Mouse (Mus musculus) kidney, embryonic 14.5 days (tissue): ENCODE measurements around the gene Tanc1. TPM values are rescaled to one million over a fixed set of nuclear protein-coding genes. Genes with fewer than 3 reads are reported as not detected.

Experiments used
- ATAC-seq: fragments of 200-750 bp; cut with Nextera tagmentation; 2 replicates; pipeline ENCODE4 v1.8.0; 2017; ENCODE audit warnings: moderate number of reproducible peaks, mild to moderate bottlenecking, moderate TSS enrichment, moderate library complexity; ENCODE audit not compliant: low FRiP score, low TSS enrichment
- H3K27ac ChIP-seq: fragments of 300-500 bp; sonication (generic); 2 replicates; pipeline ENCODE4 v1.5.1; 2014; ENCODE audit warnings: low read depth, mild to moderate bottlenecking, low read length, moderate library complexity, mixed read lengths
- H3K27me3 ChIP-seq: fragments of 300-500 bp; sonication (generic); 2 replicates; pipeline ENCODE4 v1.6.1; 2014; ENCODE audit warnings: mild to moderate bottlenecking, low read length; ENCODE audit not compliant: control insufficient read depth, insufficient read depth
- H3K36me3 ChIP-seq: fragments of 300-500 bp; sonication (generic); 2 replicates; pipeline ENCODE4 v1.6.1; 2014; ENCODE audit warnings: low read length, mixed read lengths; ENCODE audit not compliant: control insufficient read depth, insufficient read depth
- H3K4me1 ChIP-seq: fragments of 300-500 bp; sonication (generic); 2 replicates; pipeline ENCODE4 v1.6.1; 2014; ENCODE audit warnings: low read length, mixed read lengths; ENCODE audit not compliant: control insufficient read depth, insufficient read depth
- H3K4me2 ChIP-seq: fragments of 300-500 bp; sonication (generic); replicated peaks from 2 replicates; pipeline ENCODE4 v1.6.1; 2014; ENCODE audit warnings: low read depth, mild to moderate bottlenecking, low read length
- H3K4me3 ChIP-seq: fragments of 300-500 bp; sonication (generic); 2 replicates; pipeline ENCODE4 v1.5.1; 2014; ENCODE audit warnings: mild to moderate bottlenecking, low read length
- H3K9ac ChIP-seq: fragments of 300-500 bp; sonication (generic); 2 replicates; pipeline ENCODE4 v1.6.1; 2014; ENCODE audit warnings: low read depth, mild to moderate bottlenecking, low read length, moderate library complexity
- H3K9me3 ChIP-seq: fragments of 300-500 bp; sonication (generic); 2 replicates; pipeline ENCODE4 v1.6.1; 2016; ENCODE audit warnings: low read length; ENCODE audit not compliant: control insufficient read depth
- WGBS: fragments of 180-500 bp; shearing (Covaris S2); extraction: QIAGEN DNeasy Blood & Tissue Kit; methylation state at CpG from one replicate; pipeline ENCODE4 v1.1.7; 2014; 5-methylcytosine and 5-hydroxymethylcytosine counted together
- polyA plus RNA-seq: library from polyadenylated mRNA; unstranded; fragments of >200 nt; fragmentation: Nextera tagmentation; extraction: Ambion mirVana; gene quantifications from 2 replicates; pipeline ENCODE4 v1.2.1, GENCODE M21; 2014

Tanc1 gene
- polyA plus RNA-seq, 1 experiment from 2014 or later, result 43.8 TPM

DNA sequence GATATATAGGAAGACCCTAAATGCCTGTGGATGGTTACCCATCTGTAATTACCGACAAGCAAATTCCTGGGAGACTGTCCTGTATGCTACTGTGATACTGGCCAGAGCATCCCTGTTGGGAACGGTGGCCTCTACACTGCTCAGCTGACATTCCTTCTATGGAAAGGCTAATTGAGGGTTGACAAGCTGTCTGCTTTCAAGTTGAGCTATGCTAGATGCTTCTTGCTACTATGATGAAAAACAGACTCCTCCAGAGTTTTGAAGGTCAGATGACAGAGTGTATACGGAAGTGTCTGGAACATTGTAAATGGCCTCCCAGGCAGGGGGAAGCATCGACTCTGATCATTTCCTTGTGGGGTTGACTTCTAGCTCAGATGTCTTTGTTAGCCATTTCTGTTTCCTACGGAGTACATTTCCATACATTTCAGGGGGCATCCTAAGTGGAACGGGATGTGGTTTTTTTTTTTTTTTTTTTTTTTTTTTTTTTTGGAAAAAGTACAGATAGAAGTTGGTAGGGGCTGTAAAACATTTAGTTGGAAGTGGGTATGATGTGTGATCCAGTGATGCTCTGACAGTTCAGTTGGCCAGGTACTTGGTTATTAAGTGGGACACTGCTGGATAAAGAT lies 10.8 kb downstream of the Tanc1 start:
- Histone ChIP-seq H3K36me3 (no peaks in the 10 kb centered on the region; the same call in 1 of the 2 replicates), H3K27me3 (no peaks in the 10 kb centered on the region), H3K27ac (peak overlapping the region; percentile 1; the same call in 1 of the 2 replicates), H3K4me2 (no peak overlapping the region), H3K9ac (no peak overlapping the region), H3K4me3 (no peak overlapping the region), H3K4me1 (peaks cover 34% of the 10 kb centered on the region), H3K9me3 (no peaks in the 10 kb centered on the region)
- WGBS, result 40% methylated on average over 6 of the region's 6 CpGs
- ATAC-seq, result peak; percentile 61; the same call in 1 of the 2 replicates

DNA sequence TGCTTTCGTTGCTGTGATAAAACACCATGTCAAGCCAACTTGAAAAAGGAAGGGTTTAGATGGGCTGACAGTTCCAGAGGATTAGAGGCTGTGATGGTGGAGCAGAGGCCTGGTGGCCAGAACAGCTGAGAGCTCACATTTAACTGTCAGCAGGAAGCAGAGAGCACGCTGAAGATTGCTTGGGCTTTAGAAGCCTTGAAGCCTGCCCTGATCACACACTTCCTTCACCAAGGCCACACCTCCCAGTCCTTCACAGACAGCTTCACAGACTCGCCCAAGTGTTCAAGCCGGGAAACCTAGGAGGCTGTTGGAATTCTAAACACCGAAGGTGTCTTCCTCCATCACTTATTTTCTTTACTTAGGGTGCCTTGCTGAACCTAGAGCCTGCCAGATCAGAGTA lies 12.0 kb downstream of the Tanc1 start:
- Histone ChIP-seq H3K4me3 (no peak overlapping the region), H3K4me1 (peaks cover 34% of the 10 kb centered on the region), H3K9ac (no peak overlapping the region), H3K36me3 (no peaks in the 10 kb centered on the region; the same call in 1 of the 2 replicates), H3K4me2 (no peak overlapping the region), H3K27ac (0 out of 2 replicates have a peak overlapping the region, but pooled peaks have one; percentile 9), H3K9me3 (no peaks in the 10 kb centered on the region), H3K27me3 (no peaks in the 10 kb centered on the region)
- ATAC-seq, result no peak
- WGBS, result 48% methylated on average over 5 of the region's 5 CpGs

DNA sequence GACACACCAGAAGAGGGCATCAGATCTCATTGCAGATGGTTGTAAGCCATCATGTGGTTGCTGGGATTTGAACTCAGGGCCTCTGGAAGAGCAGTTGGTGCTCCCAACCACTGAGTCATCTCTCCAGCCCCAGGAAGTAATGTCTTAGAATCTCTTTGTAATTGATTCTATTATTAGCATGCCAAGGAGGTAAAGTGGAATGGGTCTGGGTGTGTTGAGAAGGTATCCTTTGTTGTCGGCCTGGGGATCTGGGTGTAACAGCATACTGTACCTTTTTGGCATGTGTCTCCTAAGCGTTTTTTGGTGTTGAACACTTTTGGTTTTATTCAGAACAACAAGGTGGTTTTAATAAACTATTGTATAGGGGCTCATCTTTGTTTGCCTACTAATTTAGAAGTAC lies 13.6 kb downstream of the Tanc1 start:
- Histone ChIP-seq H3K36me3 (no peaks in the 10 kb centered on the region; the same call in 1 of the 2 replicates), H3K4me3 (no peak overlapping the region), H3K27me3 (no peaks in the 10 kb centered on the region), H3K27ac (no peak overlapping the region), H3K9ac (no peak overlapping the region), H3K4me2 (no peak overlapping the region), H3K9me3 (no peaks in the 10 kb centered on the region), H3K4me1 (peaks cover 48% of the 10 kb centered on the region)
- WGBS, result 71% methylated on average over 2 of the region's 2 CpGs
- ATAC-seq, result no peak

- Histone ChIP-seq H3K4me2 (no peak overlapping the region), H3K4me3 (no peak overlapping the region), H3K4me1 (peaks cover 52% of the 10 kb centered on the region), H3K9ac (no peak overlapping the region), H3K27me3 (no peaks in the 10 kb centered on the region), H3K9me3 (no peaks in the 10 kb centered on the region), H3K27ac (no peak overlapping the region; the same call in 1 of the 2 replicates), H3K36me3 (no peaks in the 10 kb centered on the region; the same call in 1 of the 2 replicates)
- ATAC-seq, result no peak
- 45% methylated on average over 8 of the region's 8 CpGs for WGBS
These were observed 14.1 kb downstream of the Tanc1 start for GRCm38 (mm10) chr2:59625927-59626326.

DNA sequence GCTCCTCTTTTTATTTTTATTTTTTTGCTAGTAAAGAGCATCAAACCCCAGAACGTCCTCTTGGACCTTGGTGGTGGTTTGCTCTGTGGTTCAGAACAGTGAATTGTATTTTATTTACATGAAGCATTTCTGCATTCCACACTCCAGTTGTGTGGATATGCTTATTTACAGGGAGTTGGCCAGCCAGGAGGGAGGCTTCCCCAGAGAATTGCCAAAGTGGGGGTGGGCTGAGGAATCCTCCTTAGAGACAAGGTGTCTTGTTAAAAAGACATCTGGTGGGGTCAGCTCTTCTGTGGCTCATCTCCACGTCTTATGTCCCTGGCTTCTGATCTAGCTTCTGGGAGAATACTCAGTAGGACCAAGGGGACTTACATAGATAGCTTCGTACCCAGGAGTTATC lies 14.6 kb downstream of the Tanc1 start:
- Histone ChIP-seq H3K27me3 (no peaks in the 10 kb centered on the region), H3K4me2 (no peak overlapping the region), H3K36me3 (no peaks in the 10 kb centered on the region; the same call in 1 of the 2 replicates), H3K27ac (no peak overlapping the region; the same call in 1 of the 2 replicates), H3K4me1 (peaks cover 55% of the 10 kb centered on the region), H3K9ac (no peak overlapping the region), H3K9me3 (no peaks in the 10 kb centered on the region), H3K4me3 (no peak overlapping the region)
- no peak for ATAC-seq
- WGBS, result 67% methylated on average over 3 of the region's 3 CpGs

- Histone ChIP-seq H3K9ac (no peak overlapping the region), H3K4me1 (peaks cover 50% of the 10 kb centered on the region), H3K36me3 (no peaks in the 10 kb centered on the region; the same call in 1 of the 2 replicates), H3K4me2 (no peak overlapping the region), H3K9me3 (no peaks in the 10 kb centered on the region), H3K4me3 (no peak overlapping the region), H3K27ac (peak overlapping the region; percentile 12; the same call in 1 of the 2 replicates), H3K27me3 (no peaks in the 10 kb centered on the region)
- whole genome bisulfite sequencing, result 52% methylated on average over 1 of the region's 1 CpGs
- no peak for ATAC-seq
These were observed 15.7 kb downstream of the Tanc1 start for GRCm38 (mm10) chr2:59627502-59627901.

DNA sequence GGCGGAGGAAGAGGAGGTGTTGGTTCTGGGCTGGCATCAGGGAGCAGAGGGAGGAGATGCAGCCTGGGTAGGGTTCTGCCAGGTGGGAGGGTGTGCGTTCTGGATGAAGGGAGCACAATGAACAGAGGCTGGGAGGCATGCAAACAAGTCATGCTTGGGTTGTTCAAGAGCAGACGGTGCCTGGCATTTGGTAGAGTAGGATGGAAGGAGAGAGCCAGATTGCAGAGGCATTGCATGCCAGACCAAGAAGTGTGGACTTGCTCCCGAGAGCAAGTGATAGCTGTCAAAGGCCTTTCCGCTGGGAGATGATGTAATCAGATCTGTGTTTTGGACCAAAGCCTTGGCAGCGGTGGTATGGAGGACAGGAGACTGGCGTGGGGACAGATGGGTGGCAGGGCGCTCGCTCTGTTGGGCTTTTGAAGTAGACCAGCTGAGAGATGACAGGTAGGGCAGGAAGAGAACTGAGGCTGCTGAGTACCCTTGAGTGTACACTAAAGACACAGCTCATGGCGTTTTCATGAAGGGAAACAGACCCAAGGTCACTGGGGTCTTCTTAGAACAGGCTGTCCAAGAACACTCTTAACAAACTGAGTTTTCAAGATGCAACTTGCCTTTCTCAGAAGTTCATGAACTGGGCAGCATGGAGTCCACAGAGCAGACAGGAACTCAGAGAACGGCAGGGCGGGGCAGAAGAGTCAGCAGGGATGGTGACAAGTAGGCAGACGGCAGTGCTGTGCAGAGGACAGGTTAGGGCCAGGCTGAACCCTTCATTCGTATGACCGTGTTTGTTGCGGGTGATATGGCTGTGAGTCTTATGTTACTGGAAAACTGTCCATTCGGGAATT lies 16.4 kb downstream of the Tanc1 start:
- Histone ChIP-seq H3K4me1 (peaks cover 52% of the 10 kb centered on the region), H3K4me2 (no peak overlapping the region; the same call in 1 of the 2 replicates), H3K27ac (peak overlapping the region; percentile 55; the same call in 1 of the 2 replicates), H3K9me3 (no peaks in the 10 kb centered on the region), H3K9ac (no peak overlapping the region), H3K27me3 (no peaks in the 10 kb centered on the region), H3K36me3 (no peaks in the 10 kb centered on the region; the same call in 1 of the 2 replicates), H3K4me3 (no peak overlapping the region)
- 55% methylated on average over 17 of the region's 17 CpGs for WGBS
- peak; percentile 71; the same call in 1 of the 2 replicates for ATAC-seq

DNA sequence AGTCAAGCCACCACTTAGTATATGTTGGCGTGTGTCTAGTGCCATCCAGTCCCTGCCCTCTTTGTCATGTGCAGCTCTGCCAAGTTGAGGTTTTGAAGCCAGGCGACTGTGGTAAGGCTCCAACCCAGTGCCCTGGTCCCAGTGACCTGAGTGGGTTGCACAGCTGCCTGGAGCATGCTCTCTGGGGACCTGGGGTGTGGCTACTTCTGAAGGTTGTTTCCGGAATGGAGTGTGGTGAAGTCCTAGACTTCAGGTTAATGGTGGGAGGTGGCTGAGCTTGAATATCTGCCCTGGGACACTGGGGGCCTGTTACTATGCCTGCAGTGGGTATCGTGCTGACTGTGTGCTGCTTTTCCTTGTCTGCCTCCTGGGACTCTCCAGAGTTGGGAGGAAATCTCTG lies 18.0 kb downstream of the Tanc1 start:
- no peaks in the 10 kb centered on the region for H3K27me3 ChIP-seq
- H3K9ac ChIP-seq, result no peak overlapping the region
- no peak overlapping the region for H3K4me3 ChIP-seq
- no peak overlapping the region for H3K4me2 ChIP-seq
- no peaks in the 10 kb centered on the region for H3K36me3 ChIP-seq
- H3K27ac ChIP-seq, result no peak overlapping the region
- no peak for ATAC-seq
- H3K9me3 ChIP-seq, result no peaks in the 10 kb centered on the region
- peaks cover 52% of the 10 kb centered on the region for H3K4me1 ChIP-seq
- WGBS, result 66% methylated on average over 4 of the region's 4 CpGs

DNA sequence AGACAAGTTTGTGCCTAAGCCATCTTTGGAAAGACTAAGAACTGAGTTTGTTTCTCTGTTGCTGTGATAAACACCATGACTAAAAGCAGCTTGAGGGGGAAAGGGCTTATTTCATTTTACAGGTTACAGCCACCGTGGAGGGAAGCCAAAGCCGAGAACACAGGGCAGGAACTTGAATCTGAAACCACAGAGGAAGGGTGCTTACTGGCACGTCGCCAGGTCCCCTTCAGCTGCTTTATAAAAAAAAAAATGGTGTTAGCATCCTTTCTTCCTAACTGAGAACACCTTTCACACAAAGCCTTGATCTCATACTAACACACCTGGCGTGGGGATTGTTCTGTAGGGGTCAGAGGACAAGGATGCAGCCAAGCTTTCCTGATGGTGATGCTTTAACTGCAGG lies 19.6 kb downstream of the Tanc1 start:
- Histone ChIP-seq H3K27ac (no peak overlapping the region), H3K9me3 (0 out of 2 replicates have a peak, but pooled peaks cover 2% of the 10 kb centered on the region), H3K9ac (no peak overlapping the region), H3K27me3 (no peaks in the 10 kb centered on the region), H3K4me3 (no peak overlapping the region), H3K4me1 (peaks cover 50% of the 10 kb centered on the region), H3K4me2 (no peak overlapping the region), H3K36me3 (no peaks in the 10 kb centered on the region)
- 67% methylated on average over 5 of the region's 5 CpGs for WGBS
- ATAC-seq, result no peak
